Mouse (Mus musculus) midbrain, embryonic 14.5 days (tissue): ENCODE measurements at regions not wholly inside any gene's neighbourhood (a gene's known extent, or its start where the extent isn't known, plus 50 kb on each side); places are given as distances from the start of the nearest gene placed in this dataset.
A peak's percentile ranks its signal among the peaks of the same experiment; 100 is the strongest.

Experiments
- ATAC-seq: fragments of 200-750 bp; cut with Nextera tagmentation; 2 replicates; pipeline ENCODE4 v1.8.0; 2017; ENCODE audit warnings: moderate number of reproducible peaks, moderate library complexity; ENCODE audit not compliant: low FRiP score, low TSS enrichment
- DNase-seq: peaks from one replicate; pipeline ENCODE4 v3.0.0-alpha.2; 2015
- H3K27ac ChIP-seq: fragments of 300-500 bp; sonication (generic); replicated peaks from 2 replicates; pipeline ENCODE4 v1.5.1; 2014; ENCODE audit warnings: mild to moderate bottlenecking, low read depth, low read length, moderate library complexity
- H3K27me3 ChIP-seq: fragments of 300-500 bp; sonication (generic); 2 replicates; pipeline ENCODE4 v1.6.1; 2014; ENCODE audit warnings: low read length, control low read depth, mixed read lengths; ENCODE audit not compliant: control insufficient read depth, insufficient read depth
- H3K36me3 ChIP-seq: fragments of 300-500 bp; sonication (generic); 2 replicates; pipeline ENCODE4 v1.6.1; 2014; ENCODE audit warnings: low read length, control low read depth; ENCODE audit not compliant: control insufficient read depth, insufficient read depth
- H3K4me1 ChIP-seq: fragments of 300-500 bp; sonication (generic); 2 replicates; pipeline ENCODE4 v1.6.1; 2014; ENCODE audit warnings: mild to moderate bottlenecking, antibody characterized with exemption, low read length, control low read depth; ENCODE audit not compliant: control insufficient read depth, insufficient read depth
- H3K4me2 ChIP-seq: fragments of 300-500 bp; sonication (generic); 2 replicates; pipeline ENCODE4 v1.6.1; 2014; ENCODE audit warnings: mild to moderate bottlenecking, low read length, moderate library complexity
- H3K4me3 ChIP-seq: fragments of 300-500 bp; sonication (generic); replicated peaks from 2 replicates; pipeline ENCODE4 v1.5.1; 2014; ENCODE audit warnings: low read depth, low read length
- H3K9ac ChIP-seq: fragments of 300-500 bp; sonication (generic); replicated peaks from 2 replicates; pipeline ENCODE4 v1.6.1; 2014; ENCODE audit warnings: mild to moderate bottlenecking, low read length, moderate library complexity
- H3K9me3 ChIP-seq: fragments of 300-500 bp; sonication (generic); 2 replicates; pipeline ENCODE4 v1.6.1; 2016; ENCODE audit warnings: low read length, control low read depth, mixed read lengths; ENCODE audit not compliant: control insufficient read depth
- WGBS: fragments of 180-500 bp; shearing (Covaris S2); extraction: QIAGEN DNeasy Blood & Tissue Kit; methylation state at CpG from one replicate; pipeline ENCODE4 v1.1.7; 2014; 5-methylcytosine and 5-hydroxymethylcytosine counted together

DNA sequence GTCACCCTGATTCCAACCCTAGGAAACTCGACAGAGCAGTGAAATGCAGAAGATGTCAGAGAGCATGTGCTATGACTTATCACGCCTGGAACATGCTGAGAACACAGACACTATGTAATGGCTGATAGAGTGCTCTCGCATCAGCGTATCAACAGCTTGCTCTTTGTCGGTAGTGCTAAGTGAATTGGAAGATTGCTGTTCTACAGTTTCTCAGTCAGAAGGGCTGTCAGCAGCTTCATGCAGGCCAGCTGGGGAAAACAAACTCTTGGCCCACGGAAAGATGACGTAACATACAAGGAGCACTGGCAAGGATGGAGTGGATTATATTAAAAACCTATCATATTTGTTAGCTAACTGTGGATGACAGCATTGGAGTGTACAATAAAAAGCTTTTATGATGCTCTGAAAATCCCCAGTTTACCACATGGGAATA, 624.6 kb upstream of the Fam241a start:
- no peaks in the 10 kb centered on the region for H3K27me3 ChIP-seq
- ATAC-seq (peak; percentile 53; the same call in 1 of the 2 replicates), DNase-seq (peak; percentile 48)
- H3K4me2 ChIP-seq = peak overlapping the region; percentile 39; the same call in 1 of the 2 replicates
- no peak overlapping the region for H3K27ac ChIP-seq
- no peak overlapping the region for H3K4me3 ChIP-seq
- 54% methylated on average over 7 of the region's 7 CpGs for WGBS
- no peaks in the 10 kb centered on the region for H3K9me3 ChIP-seq
- H3K4me1 ChIP-seq = peaks cover 13% of the 10 kb centered on the region
- H3K36me3 ChIP-seq = no peaks in the 10 kb centered on the region
- H3K9ac ChIP-seq = no peak overlapping the region

DNA sequence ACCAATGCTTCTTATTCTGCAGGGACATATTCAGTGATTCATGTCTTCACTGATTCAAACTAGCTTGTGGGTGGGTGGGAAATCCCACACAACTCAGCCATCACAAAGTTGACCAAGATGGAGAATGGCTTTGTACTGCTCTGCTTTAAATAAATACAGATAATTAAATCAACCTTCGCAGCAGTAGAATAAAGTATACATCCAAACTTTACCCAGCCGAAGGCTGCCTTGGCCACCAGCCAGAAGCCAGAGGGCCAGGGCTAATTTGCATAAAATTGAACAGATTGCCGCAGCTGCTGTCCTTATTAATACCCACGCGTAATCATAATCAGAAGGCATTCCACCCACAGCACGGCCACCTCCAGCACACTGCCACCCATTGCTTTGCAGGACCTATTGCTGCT, 623.8 kb upstream of the Fam241a start:
- peaks cover 13% of the 10 kb centered on the region for H3K4me1 ChIP-seq
- no peak overlapping the region for H3K4me3 ChIP-seq
- H3K36me3 ChIP-seq = no peaks in the 10 kb centered on the region
- no peak overlapping the region for H3K9ac ChIP-seq
- no peaks in the 10 kb centered on the region for H3K9me3 ChIP-seq
- H3K4me2 ChIP-seq = peak overlapping the region; percentile 39
- DNase-seq (peak; percentile 76), ATAC-seq (peak; percentile 68; the same call in 1 of the 2 replicates)
- no peaks in the 10 kb centered on the region for H3K27me3 ChIP-seq
- H3K27ac ChIP-seq = no peak overlapping the region
- 6% methylated on average over 6 of the region's 6 CpGs for WGBS

DNA sequence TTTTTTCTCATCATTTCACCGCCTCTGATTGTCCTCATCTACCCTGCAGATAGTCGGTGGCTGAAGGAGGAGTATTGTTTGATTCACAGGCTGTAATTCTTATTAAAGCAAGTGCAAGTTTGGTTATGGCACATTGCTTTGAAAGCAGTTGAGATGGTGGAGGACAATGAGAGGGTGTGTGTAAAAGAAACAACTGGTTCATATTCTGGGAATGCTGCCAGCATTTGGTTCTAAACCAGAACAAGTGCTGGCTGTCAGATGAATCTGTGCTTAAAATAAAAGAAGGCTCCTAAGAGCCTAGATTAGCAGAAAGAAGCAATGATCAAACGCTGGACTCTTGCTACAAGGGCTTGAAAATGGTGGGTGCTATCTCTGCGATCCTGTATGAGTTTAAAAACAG, 622.7 kb upstream of the Fam241a start:
- peak; percentile 63 for DNase-seq

DNA sequence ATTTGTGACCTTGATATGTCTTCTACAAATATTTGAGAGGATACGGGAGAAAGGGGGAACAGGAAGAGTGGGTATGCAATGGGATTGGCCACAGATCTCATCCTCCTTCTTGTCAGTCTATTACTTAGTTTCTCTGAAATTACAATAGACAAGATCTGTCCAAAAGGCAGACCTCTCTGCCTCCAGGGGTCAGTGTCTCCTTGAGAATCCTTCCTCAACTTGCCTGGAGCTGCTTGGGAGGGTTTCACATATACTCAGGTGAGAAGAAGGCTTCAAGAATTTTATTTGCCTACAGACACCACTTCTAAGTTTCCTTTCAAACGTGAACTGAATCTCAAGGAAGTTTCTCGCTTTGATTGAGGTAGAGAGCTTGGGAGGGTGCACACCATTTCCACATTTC, 575.0 kb upstream of the Fam241a start:
- Histone ChIP-seq H3K9me3 (no peaks in the 10 kb centered on the region), H3K36me3 (no peaks in the 10 kb centered on the region), H3K9ac (no peak overlapping the region), H3K4me1 (no peaks in the 10 kb centered on the region), H3K27me3 (no peaks in the 10 kb centered on the region), H3K4me3 (no peak overlapping the region), H3K4me2 (no peak overlapping the region), H3K27ac (no peak overlapping the region)
- peak; percentile 64 for DNase-seq
- no peak for ATAC-seq
- 53% methylated on average over 3 of the region's 3 CpGs for WGBS

More for the DNA sequence above, 622.7 kb upstream of the Fam241a start:
- Histone ChIP-seq H3K27ac (no peak overlapping the region), H3K4me1 (peaks cover 13% of the 10 kb centered on the region), H3K4me3 (no peak overlapping the region), H3K36me3 (no peaks in the 10 kb centered on the region), H3K9ac (no peak overlapping the region), H3K27me3 (no peaks in the 10 kb centered on the region), H3K4me2 (no peak overlapping the region), H3K9me3 (no peaks in the 10 kb centered on the region)
- WGBS = 38% methylated on average over 4 of the region's 4 CpGs
- ATAC-seq = no peak

DNA sequence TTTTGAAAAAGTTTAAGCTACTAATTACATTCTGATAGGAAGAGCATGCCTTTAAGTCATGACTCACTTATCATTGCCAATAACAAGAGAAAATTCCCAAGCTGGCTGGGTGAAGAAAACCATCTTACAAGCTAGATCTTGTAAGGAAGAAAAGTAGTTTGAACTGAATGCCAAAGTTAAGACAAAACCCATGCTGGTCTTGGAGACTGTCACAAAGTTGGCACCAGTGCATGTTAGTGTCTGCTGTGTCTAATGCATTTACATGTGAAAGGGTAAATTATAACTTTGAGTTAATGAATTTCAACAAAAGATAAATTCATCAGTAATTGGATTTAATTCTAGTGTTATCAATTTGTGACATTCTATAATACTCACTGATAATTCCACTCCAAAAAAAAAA, 533.6 kb upstream of the Fam241a start:
- Histone ChIP-seq H3K9me3 (no peaks in the 10 kb centered on the region), H3K36me3 (no peaks in the 10 kb centered on the region), H3K27me3 (no peaks in the 10 kb centered on the region), H3K4me2 (no peak overlapping the region), H3K4me1 (0 out of 2 replicates have a peak, but pooled peaks cover 5% of the 10 kb centered on the region), H3K27ac (no peak overlapping the region), H3K9ac (no peak overlapping the region), H3K4me3 (no peak overlapping the region)
- DNase-seq (no peak), ATAC-seq (no peak)

DNA sequence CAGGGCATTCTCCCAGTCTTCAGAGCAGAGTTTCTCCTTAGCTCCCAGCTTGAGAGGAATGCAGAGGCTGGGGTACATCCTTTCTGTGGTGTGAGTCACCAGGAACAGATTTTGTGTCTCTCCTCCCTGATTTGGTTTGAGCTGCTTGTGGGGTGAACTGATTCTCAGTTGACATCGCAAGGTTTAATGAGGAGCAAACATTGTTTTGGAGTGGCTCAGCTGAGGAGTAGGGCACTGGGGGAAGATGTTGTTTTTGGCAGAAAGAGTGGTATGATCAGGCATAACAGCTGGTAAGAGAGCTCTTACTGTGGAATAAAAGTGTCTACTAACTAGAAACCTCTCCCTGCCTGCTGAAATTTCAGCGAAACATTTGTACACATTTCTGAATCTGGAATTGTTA, 519.4 kb upstream of the Fam241a start:
- no peak overlapping the region for H3K4me3 ChIP-seq
- DNase-seq (no peak), ATAC-seq (no peak)
- WGBS = 94% methylated on average over 2 of the region's 2 CpGs
- no peak overlapping the region for H3K27ac ChIP-seq
- H3K27me3 ChIP-seq = no peaks in the 10 kb centered on the region
- no peak overlapping the region for H3K4me2 ChIP-seq
- no peaks in the 10 kb centered on the region for H3K36me3 ChIP-seq
- H3K4me1 ChIP-seq = no peaks in the 10 kb centered on the region
- H3K9ac ChIP-seq = no peak overlapping the region
- H3K9me3 ChIP-seq = no peaks in the 10 kb centered on the region

DNA sequence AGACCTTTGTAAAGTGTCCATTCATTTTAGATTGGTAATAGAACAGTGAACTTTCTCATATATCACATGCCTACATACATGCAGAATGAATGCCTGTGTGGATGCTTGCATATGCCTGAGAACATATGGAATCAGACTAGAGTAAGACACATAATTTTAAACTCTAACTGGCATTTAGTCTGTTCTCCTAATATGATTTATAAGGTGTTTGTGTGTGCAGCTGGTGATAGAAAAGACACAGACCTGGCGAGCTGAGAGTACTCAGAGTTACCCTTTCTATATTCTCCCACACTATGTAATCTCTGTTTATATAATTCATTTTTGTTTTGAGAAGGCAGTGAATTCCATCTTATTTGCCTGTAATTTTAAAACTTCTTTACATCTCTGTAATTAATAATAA, 517.4 kb upstream of the Fam241a start:
- H3K4me1 ChIP-seq = no peaks in the 10 kb centered on the region
- no peak overlapping the region for H3K9ac ChIP-seq
- H3K4me2 ChIP-seq = no peak overlapping the region
- no peak for ATAC-seq
- DNase-seq = no peak
- H3K4me3 ChIP-seq = no peak overlapping the region
- H3K27me3 ChIP-seq = no peaks in the 10 kb centered on the region
- H3K9me3 ChIP-seq = no peaks in the 10 kb centered on the region
- 88% methylated on average over 1 of the region's 1 CpGs for WGBS
- no peaks in the 10 kb centered on the region for H3K36me3 ChIP-seq
- no peak overlapping the region for H3K27ac ChIP-seq

DNA sequence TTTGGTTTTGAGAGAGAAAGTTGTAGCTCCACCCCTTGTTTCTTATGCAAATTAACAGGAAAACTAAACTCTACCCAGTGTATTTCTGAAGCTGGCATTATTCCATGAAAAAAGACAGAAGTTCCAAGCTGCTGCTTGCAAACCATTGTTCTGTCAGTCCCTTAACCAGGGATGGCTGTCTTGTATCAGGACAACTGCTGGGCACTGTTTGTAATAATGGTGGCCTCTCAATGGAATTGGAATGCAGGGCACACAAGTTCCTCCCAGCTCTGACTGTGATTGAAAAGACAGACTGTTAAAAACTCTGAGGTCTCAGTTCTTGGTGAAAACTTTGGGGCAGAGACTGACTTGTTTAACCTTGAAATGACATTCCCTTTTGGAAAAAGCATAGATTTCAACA, 516.0 kb upstream of the Fam241a start:
- no peak for ATAC-seq
- peak; percentile 19 for DNase-seq
- Histone ChIP-seq H3K27ac (no peak overlapping the region), H3K4me1 (no peaks in the 10 kb centered on the region), H3K4me3 (no peak overlapping the region), H3K27me3 (no peaks in the 10 kb centered on the region), H3K9ac (no peak overlapping the region), H3K36me3 (no peaks in the 10 kb centered on the region), H3K9me3 (no peaks in the 10 kb centered on the region), H3K4me2 (no peak overlapping the region)

DNA sequence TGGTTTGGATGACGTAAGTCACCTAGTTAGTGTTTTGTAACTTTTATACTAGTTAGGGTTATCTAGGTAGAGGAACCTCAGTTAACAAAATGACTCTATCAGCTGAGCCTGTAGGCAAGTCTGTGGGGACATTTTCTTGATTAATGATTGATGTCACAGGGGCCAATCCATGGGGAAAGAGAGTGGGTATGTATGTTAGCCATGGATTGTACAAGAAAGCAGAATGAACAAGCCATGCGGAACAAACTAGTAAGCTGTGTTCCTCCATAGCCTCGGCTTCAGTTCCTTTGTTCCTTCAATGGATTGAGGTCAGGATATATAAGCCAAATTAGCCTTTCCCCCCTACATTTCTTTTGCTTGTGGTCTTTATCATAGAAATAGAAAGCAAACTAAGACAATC, 498.7 kb upstream of the Fam241a start:
- Histone ChIP-seq H3K9me3 (no peaks in the 10 kb centered on the region), H3K27ac (no peak overlapping the region), H3K27me3 (no peaks in the 10 kb centered on the region), H3K9ac (no peak overlapping the region), H3K4me1 (no peaks in the 10 kb centered on the region), H3K4me2 (no peak overlapping the region), H3K4me3 (no peak overlapping the region), H3K36me3 (no peaks in the 10 kb centered on the region)
- 78% methylated on average over 3 of the region's 3 CpGs for WGBS
- DNase-seq (no peak), ATAC-seq (no peak)
